Mouse (Mus musculus): ENCODE results near the gene Rabgap1l. TPM values are rescaled to one million over a fixed set of nuclear protein-coding genes. Genes with fewer than 3 reads are reported as not detected.

The Rabgap1l gene
- polyA plus RNA-seq, 1 experiment from 2014 or later = 16.7 TPM

DNA sequence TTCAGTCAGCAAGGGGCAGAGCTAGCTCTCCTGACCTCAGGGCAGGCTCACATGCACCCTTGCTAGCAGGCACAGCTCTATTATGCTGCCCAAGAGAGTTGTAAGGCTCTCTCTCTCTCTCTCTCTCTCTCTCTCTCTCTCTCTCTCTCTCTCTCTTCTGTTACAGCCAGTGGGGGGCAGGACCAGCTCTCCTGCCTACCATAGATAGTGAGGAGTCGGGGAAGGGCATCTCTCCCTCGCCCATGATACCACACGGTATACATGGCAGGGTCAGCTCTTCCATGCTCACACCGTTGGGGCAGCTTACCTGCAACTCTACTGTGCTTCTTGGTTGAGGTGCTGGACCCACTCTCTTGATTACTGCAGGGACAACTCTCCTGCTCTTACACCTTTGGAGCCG, 21.2 kb upstream of the Rabgap1l start:
- H3K9ac ChIP-seq (ENCODE audit: low read depth, low read length) = no peak overlapping the region
- no peaks in the 10 kb centered on the region for H3K27me3 ChIP-seq (replicated peaks; ENCODE audit: control insufficient read depth, insufficient read depth, low read length)
- no peaks in the 10 kb centered on the region for H3K9me3 ChIP-seq (ENCODE audit: control insufficient read depth, low read length)
- no peak overlapping the region for H3K27ac ChIP-seq (ENCODE audit: low read length)
- H3K4me1 ChIP-seq (ENCODE audit: control insufficient read depth, insufficient read depth, low read length) = no peaks in the 10 kb centered on the region
- no peak for ATAC-seq
- H3K4me3 ChIP-seq (ENCODE audit: low read length) = no peak overlapping the region
- 95% methylated on average over 5 of the region's 5 CpGs for WGBS
- no peak overlapping the region for H3K4me2 ChIP-seq (ENCODE audit: low read depth, low read length)
- no peaks in the 10 kb centered on the region for H3K36me3 ChIP-seq (ENCODE audit: control insufficient read depth, insufficient read depth, low read length)

DNA sequence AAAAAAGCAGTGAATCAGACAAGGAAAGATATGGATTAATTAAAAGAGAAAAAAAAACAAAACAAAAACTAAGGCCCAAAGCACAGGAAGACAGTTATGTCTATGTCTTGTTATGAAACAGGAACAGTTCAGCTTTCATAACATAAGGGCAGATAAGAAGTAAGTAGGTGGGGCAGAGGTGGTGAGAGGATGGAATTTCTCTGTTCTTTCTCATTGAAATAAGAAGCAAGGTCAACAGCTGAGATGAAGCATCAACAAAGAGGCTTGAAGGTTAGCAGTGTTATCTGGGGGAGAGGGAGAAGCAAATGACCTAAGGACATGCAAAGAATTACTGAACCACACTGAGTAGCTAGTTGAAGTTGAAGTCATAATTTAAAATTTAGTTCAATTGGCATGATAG, 19.4 kb upstream of the Rabgap1l start:
- no peak overlapping the region for H3K4me2 ChIP-seq (ENCODE audit: low read depth, low read length)
- no peak overlapping the region for H3K4me3 ChIP-seq (ENCODE audit: low read length)
- no peaks in the 10 kb centered on the region for H3K4me1 ChIP-seq (ENCODE audit: control insufficient read depth, insufficient read depth, low read length)
- H3K27me3 ChIP-seq (replicated peaks; ENCODE audit: control insufficient read depth, insufficient read depth, low read length) = no peaks in the 10 kb centered on the region
- H3K27ac ChIP-seq (ENCODE audit: low read length) = no peak overlapping the region
- no peak overlapping the region for H3K9ac ChIP-seq (ENCODE audit: low read depth, low read length)
- no peaks in the 10 kb centered on the region for H3K36me3 ChIP-seq (ENCODE audit: control insufficient read depth, insufficient read depth, low read length)
- no peaks in the 10 kb centered on the region for H3K9me3 ChIP-seq (ENCODE audit: control insufficient read depth, low read length)
- no peak for ATAC-seq

DNA sequence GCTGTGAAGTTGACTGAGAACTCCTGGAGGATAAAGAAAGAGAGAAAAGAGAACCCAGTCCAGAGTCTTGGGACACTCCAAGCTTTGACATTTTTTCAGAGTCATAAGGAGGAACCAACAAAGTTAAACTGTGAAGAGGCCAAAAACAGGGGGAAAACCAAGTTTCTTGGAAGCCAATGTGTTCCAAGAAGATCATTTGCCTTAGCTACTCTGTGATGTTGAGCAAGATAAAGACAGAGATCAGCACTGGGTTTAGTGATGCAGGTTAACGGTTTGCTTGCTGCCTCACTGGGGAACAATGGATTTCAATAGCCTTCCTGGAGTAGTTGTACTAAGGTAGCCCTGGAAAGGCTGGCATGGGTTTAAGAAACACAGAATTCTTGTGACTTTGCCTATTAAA, 18.9 kb upstream of the Rabgap1l start:
- Histone ChIP-seq H3K27ac (ENCODE audit: low read length) (no peak overlapping the region), H3K9me3 (ENCODE audit: control insufficient read depth, low read length) (no peaks in the 10 kb centered on the region), H3K4me3 (ENCODE audit: low read length) (no peak overlapping the region), H3K36me3 (ENCODE audit: control insufficient read depth, insufficient read depth, low read length) (no peaks in the 10 kb centered on the region), H3K4me2 (ENCODE audit: low read depth, low read length) (no peak overlapping the region), H3K27me3 (replicated peaks; ENCODE audit: control insufficient read depth, insufficient read depth, low read length) (no peaks in the 10 kb centered on the region), H3K9ac (ENCODE audit: low read depth, low read length) (no peak overlapping the region), H3K4me1 (ENCODE audit: control insufficient read depth, insufficient read depth, low read length) (no peaks in the 10 kb centered on the region)
- no peak for ATAC-seq
- 90% methylated on average over 1 of the region's 1 CpGs for WGBS

DNA sequence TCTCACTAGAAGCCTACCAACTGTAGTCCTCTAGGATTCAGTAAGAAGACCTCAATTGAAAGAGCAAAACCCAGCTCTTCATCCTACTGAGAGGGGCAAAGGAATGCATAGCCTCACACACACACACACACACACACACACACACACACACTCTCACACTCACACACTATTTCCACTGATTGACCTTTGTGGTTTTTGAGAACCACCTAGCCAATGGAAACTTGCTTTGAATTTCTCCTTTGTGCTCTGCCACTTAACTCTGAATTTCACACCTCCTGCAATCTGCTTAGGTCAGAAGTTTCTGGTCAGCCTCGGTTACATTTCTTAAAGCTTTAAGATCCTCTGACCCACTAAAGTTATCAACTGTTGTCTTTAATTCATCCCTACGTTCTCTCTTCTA, 12.3 kb upstream of the Rabgap1l start:
- ATAC-seq = no peak
- no peak overlapping the region for H3K4me2 ChIP-seq (ENCODE audit: low read depth, low read length)

GRCm38 (mm10) chr1:160799972-160800371, 7.0 kb upstream of the Rabgap1l start:
- 82% methylated on average over 3 of the region's 3 CpGs for WGBS
- no peaks in the 10 kb centered on the region for H3K27me3 ChIP-seq (replicated peaks; ENCODE audit: control insufficient read depth, insufficient read depth, low read length)
- H3K4me1 ChIP-seq (ENCODE audit: control insufficient read depth, insufficient read depth, low read length) = no peaks in the 10 kb centered on the region
- H3K4me3 ChIP-seq (ENCODE audit: low read length) = no peak overlapping the region
- no peaks in the 10 kb centered on the region for H3K9me3 ChIP-seq (ENCODE audit: control insufficient read depth, low read length)
- no peak overlapping the region for H3K27ac ChIP-seq (ENCODE audit: low read length)
- no peak for ATAC-seq
- no peak overlapping the region for H3K9ac ChIP-seq (ENCODE audit: low read depth, low read length)
- no peak overlapping the region for H3K4me2 ChIP-seq (ENCODE audit: low read depth, low read length)
- no peaks in the 10 kb centered on the region for H3K36me3 ChIP-seq (ENCODE audit: control insufficient read depth, insufficient read depth, low read length)

More for the DNA sequence above, 12.3 kb upstream of the Rabgap1l start:
- no peaks in the 10 kb centered on the region for H3K9me3 ChIP-seq (ENCODE audit: control insufficient read depth, low read length)
- no peak overlapping the region for H3K27ac ChIP-seq (ENCODE audit: low read length)
- no peaks in the 10 kb centered on the region for H3K4me1 ChIP-seq (ENCODE audit: control insufficient read depth, insufficient read depth, low read length)
- H3K9ac ChIP-seq (ENCODE audit: low read depth, low read length) = no peak overlapping the region
- H3K36me3 ChIP-seq (ENCODE audit: control insufficient read depth, insufficient read depth, low read length) = no peaks in the 10 kb centered on the region
- no peaks in the 10 kb centered on the region for H3K27me3 ChIP-seq (replicated peaks; ENCODE audit: control insufficient read depth, insufficient read depth, low read length)
- 61% methylated on average over 2 of the region's 2 CpGs for WGBS
- no peak overlapping the region for H3K4me3 ChIP-seq (ENCODE audit: low read length)

GRCm38 (mm10) chr1:160795016-160795415, 2.0 kb upstream of the Rabgap1l start:
- Histone ChIP-seq H3K9ac (ENCODE audit: low read depth, low read length) (no peak overlapping the region), H3K36me3 (ENCODE audit: control insufficient read depth, insufficient read depth, low read length) (no peaks in the 10 kb centered on the region), H3K4me1 (ENCODE audit: control insufficient read depth, insufficient read depth, low read length) (no peaks in the 10 kb centered on the region), H3K4me3 (ENCODE audit: low read length) (no peak overlapping the region), H3K27ac (ENCODE audit: low read length) (no peak overlapping the region), H3K27me3 (replicated peaks; ENCODE audit: control insufficient read depth, insufficient read depth, low read length) (no peaks in the 10 kb centered on the region), H3K9me3 (ENCODE audit: control insufficient read depth, low read length) (no peaks in the 10 kb centered on the region), H3K4me2 (ENCODE audit: low read depth, low read length) (no peak overlapping the region)
- no peak for ATAC-seq
- 67% methylated on average over 2 of the region's 2 CpGs for WGBS

DNA sequence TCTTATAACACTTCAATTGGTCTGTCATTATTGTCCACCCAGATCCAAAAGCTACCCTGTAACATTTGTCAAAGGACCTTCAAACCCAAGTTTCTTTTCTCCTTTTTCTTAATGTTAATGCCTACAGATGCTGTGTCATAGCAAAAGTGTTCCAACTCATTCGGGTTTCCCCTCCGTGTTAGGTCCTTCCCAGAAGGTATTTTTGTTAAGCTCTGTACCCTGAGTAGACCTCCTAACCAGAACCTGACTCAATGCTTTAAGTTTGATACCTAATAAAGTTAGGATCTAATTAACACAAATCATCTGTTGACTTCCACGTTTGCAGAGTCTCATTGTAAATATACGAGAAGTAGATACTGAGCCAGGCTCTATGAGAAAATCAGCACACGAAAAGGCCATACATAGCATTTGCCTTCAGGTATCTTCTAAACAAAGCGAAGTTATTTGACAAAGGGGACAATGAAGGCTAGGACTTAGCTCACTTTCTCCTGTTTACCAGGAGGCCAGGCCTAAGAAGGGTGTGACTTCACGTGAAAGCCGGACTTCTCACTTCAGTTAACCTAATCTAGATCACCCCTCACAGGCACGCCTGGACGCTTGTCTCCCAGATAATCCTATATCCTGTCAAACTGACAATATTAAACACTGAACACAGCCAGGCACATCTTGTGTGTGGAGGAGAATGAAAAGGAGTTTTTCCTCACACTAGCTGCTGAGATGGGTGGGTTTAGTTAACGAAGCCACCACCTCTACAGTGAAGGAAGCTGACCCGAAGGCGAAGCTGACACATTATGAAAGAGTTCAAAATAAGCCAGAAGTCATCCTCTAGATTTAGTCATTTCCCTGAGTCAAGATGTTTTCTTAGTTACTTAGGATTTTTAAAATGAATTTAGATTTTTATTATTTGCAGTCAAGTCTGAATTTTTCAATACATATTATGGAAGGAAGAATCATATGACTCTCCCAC, 1.1 kb upstream of the Rabgap1l start:
- H3K27ac ChIP-seq (ENCODE audit: low read length) = no peak overlapping the region
- H3K4me3 ChIP-seq (ENCODE audit: low read length) = no peak overlapping the region
- no peaks in the 10 kb centered on the region for H3K9me3 ChIP-seq (ENCODE audit: control insufficient read depth, low read length)
- no peaks in the 10 kb centered on the region for H3K36me3 ChIP-seq (ENCODE audit: control insufficient read depth, insufficient read depth, low read length)
- H3K27me3 ChIP-seq (replicated peaks; ENCODE audit: control insufficient read depth, insufficient read depth, low read length) = no peaks in the 10 kb centered on the region
- no peak overlapping the region for H3K4me2 ChIP-seq (ENCODE audit: low read depth, low read length)
- H3K4me1 ChIP-seq (ENCODE audit: control insufficient read depth, insufficient read depth, low read length) = no peaks in the 10 kb centered on the region
- 81% methylated on average over 13 of the region's 13 CpGs for WGBS
- ATAC-seq = no peak
- H3K9ac ChIP-seq (ENCODE audit: low read depth, low read length) = no peak overlapping the region

GRCm38 (mm10) chr1:160792156-160792685, 790 bp downstream of the Rabgap1l start:
- under 1% methylated on average over 48 of the region's 51 CpGs for WGBS
- Histone ChIP-seq H3K4me3 (ENCODE audit: low read length) (peak overlapping the region; percentile 91), H3K9ac (ENCODE audit: low read depth, low read length) (peak overlapping the region; percentile 89), H3K27ac (ENCODE audit: low read length) (peak overlapping the region; percentile 68), H3K9me3 (ENCODE audit: control insufficient read depth, low read length) (no peaks in the 10 kb centered on the region), H3K4me2 (ENCODE audit: low read depth, low read length) (peak overlapping the region; percentile 77), H3K36me3 (ENCODE audit: control insufficient read depth, insufficient read depth, low read length) (no peaks in the 10 kb centered on the region), H3K4me1 (ENCODE audit: control insufficient read depth, insufficient read depth, low read length) (no peaks in the 10 kb centered on the region), H3K27me3 (replicated peaks; ENCODE audit: control insufficient read depth, insufficient read depth, low read length) (no peaks in the 10 kb centered on the region)
- ATAC-seq = peak; percentile 80

DNA sequence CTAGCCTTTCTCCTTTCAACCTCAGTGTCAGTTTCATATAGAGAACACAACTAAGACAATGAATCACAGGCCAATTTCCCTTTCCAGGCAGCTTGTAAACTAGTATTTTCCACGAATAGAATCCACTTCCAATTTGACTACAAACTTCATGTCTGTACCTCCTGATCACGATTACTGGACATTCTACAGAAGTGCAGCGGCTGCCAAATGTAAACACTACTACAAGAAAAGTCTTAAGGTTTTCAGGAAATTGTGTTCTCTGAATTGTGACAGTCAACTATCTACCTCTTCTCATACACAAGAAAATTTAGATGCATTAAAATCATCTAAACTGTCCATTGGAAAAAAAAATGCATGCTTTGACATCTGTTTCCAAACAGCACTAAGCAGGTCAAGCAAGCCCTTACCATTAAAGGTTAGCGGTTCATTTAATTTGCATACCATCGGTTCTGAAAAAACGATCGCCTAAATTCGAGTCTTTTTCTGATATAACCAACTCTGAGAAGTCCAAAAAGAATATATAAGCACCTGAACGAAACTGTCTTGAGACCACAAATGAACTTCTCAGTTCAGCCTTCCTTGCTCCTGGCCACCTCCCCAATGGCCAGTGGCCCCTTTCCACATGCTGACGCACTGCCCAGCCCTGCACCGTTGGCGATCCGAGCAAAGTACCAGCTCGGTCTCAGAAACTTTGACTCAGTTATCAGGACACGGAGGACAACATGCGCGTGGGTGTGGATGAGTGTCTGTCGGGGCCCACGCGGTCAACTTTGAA, 1.4 kb downstream of the Rabgap1l start:
- WGBS = 5% methylated on average over 20 of the region's 20 CpGs
- H3K9me3 ChIP-seq (ENCODE audit: control insufficient read depth, low read length) = no peaks in the 10 kb centered on the region
- H3K4me3 ChIP-seq (ENCODE audit: low read length) = peak overlapping the region; percentile 91

More for the DNA sequence above, 1.4 kb downstream of the Rabgap1l start:
- ATAC-seq = peak; percentile 47
- Histone ChIP-seq H3K36me3 (ENCODE audit: control insufficient read depth, insufficient read depth, low read length) (no peaks in the 10 kb centered on the region), H3K4me2 (ENCODE audit: low read depth, low read length) (peak overlapping the region; percentile 77), H3K27me3 (replicated peaks; ENCODE audit: control insufficient read depth, insufficient read depth, low read length) (no peaks in the 10 kb centered on the region), H3K4me1 (ENCODE audit: control insufficient read depth, insufficient read depth, low read length) (no peaks in the 10 kb centered on the region), H3K27ac (ENCODE audit: low read length) (peak overlapping the region; percentile 68), H3K9ac (ENCODE audit: low read depth, low read length) (peak overlapping the region; percentile 89)
